Mouse (Mus musculus): Measurements from ENCODE around the gene Arf1.

Arf1 gene

GRCm38 (mm10) chr11:59228122-59228953 is at the start of gene Arf1:
TSS of gene Arf1 (minus strand) at chr11:59228270.
- DNase-seq (ENCODE audit: low spot score), result peak; percentile 94

GRCm38 (mm10) chr11:59276877-59277276 is 48.8 kb upstream of the Arf1 start:
- DNase-seq (ENCODE audit: low spot score), result no peak

GRCm38 (mm10) chr11:59274184-59274583 is 46.1 kb upstream of the Arf1 start:
- DNase-seq (ENCODE audit: low spot score), result no peak

- no peak for DNase-seq (ENCODE audit: low spot score)
Observed at GRCm38 (mm10) chr11:59266727-59267126, 38.7 kb upstream of the Arf1 start.

GRCm38 (mm10) chr11:59265154-59265813 is 37.2 kb upstream of the Arf1 start:
- no peak for DNase-seq (ENCODE audit: low spot score)

GRCm38 (mm10) chr11:59264593-59264992 is 36.5 kb upstream of the Arf1 start:
- DNase-seq (ENCODE audit: low spot score), result no peak

- DNase-seq (ENCODE audit: low spot score), result no peak
Observed at GRCm38 (mm10) chr11:59263870-59264563, 35.9 kb upstream of the Arf1 start.

- DNase-seq (ENCODE audit: low spot score), result no peak
Observed at GRCm38 (mm10) chr11:59262308-59262707, 34.2 kb upstream of the Arf1 start.

GRCm38 (mm10) chr11:59260706-59261493 is 32.8 kb upstream of the Arf1 start:
- DNase-seq (ENCODE audit: low spot score), result no peak

GRCm38 (mm10) chr11:59259647-59260046 is 31.6 kb upstream of the Arf1 start:
- DNase-seq (ENCODE audit: low spot score), result no peak

GRCm38 (mm10) chr11:59248101-59248500 is 20.0 kb upstream of the Arf1 start:
- DNase-seq (ENCODE audit: low spot score), result no peak

- DNase-seq (ENCODE audit: low spot score), result no peak
Observed at GRCm38 (mm10) chr11:59243856-59244255, 15.8 kb upstream of the Arf1 start.

GRCm38 (mm10) chr11:59241841-59242240 is 13.8 kb upstream of the Arf1 start:
- no peak for DNase-seq (ENCODE audit: low spot score)

GRCm38 (mm10) chr11:59239796-59240195 is 11.7 kb upstream of the Arf1 start:
- DNase-seq (ENCODE audit: low spot score), result no peak

- no peak for DNase-seq (ENCODE audit: low spot score)
Observed at GRCm38 (mm10) chr11:59239428-59239785, 11.3 kb upstream of the Arf1 start.

GRCm38 (mm10) chr11:59238525-59239427 is 10.7 kb upstream of the Arf1 start:
- peak; percentile 55 for DNase-seq (ENCODE audit: low spot score)

- no peak for DNase-seq (ENCODE audit: low spot score)
Observed at GRCm38 (mm10) chr11:59232797-59233196, 4.7 kb upstream of the Arf1 start.

- DNase-seq (ENCODE audit: low spot score), result no peak
Observed at GRCm38 (mm10) chr11:59230144-59230760, 2.2 kb upstream of the Arf1 start.

GRCm38 (mm10) chr11:59227604-59228121 is 407 bp downstream of the Arf1 start:
- no peak for DNase-seq (ENCODE audit: low spot score)
